29 mouse cellular contexts compared by ENCODE assay signal in the genomic region with DNA sequence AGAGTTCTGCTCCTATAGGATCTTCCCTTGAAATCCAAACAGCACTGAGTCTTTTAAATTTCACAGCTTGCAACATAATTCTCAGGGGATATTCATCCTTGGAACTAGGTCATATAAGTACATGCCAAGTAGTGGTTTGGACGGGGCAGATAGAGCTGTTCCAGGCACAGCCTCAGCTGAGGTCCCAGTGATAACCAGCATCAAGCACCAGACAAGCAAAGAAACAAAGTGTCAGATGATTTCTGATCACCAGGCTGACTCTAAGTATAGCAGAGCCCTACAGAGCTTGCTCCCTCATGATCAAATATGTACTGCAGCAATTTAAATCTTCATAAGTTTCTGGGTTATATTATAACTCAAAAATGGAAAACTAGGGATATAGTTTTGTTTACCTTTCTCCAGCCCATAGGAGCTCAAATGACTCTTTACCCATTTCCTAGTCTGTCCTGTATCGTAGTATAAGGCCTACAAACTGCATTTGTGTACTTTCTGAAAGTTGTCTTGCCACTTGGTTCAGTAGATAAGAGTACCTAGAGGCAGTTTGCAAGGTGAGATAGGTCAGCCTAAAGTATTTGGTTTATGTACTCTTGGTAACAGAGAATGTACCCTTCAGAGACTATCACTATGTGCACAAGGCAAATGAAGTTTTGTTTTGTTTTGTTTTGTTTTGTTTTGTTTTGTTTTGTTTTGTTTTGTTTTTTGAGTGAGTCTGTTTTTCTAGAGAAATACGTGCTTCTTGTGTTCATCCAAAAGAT.
DNase-seq lines count a peak whose midpoint lies in the region; ATAC-seq and TF ChIP-seq lines count a peak whose summit lies in the region.
"Had no signal": no experiment of that assay in that cellular context is flagged by ENCODE, and none has a peak within 500 bp of the region (broad histone marks: within the 10 kb centered on the region; RNA-seq: fewer than 3 reads in every experiment).

No protein-coding gene starts in this region.

- TF ChIP-seq CTCF in heart, adult 2 months (IDR thresholded peaks at IDR 0.05) = no peak

- TF ChIP-seq POLR2A in heart, adult 2 months (IDR thresholded peaks at IDR 0.05; ENCODE audit: insufficient read depth, low read depth, low read length) = no peak

- no peaks in the 10 kb centered on the region for H3K79me2 ChIP-seq in heart, adult 2 months (replicated peaks; ENCODE audit: control insufficient read depth, insufficient read depth, low read length)

- H3K9ac ChIP-seq in heart, adult 2 months (ENCODE audit: low read depth, low read length) = no peak overlapping the region
- H3K9ac ChIP-seq in heart, embryonic 11.5 days (ENCODE audit: low read depth, low read length) = no peak overlapping the region
- no peak overlapping the region for H3K9ac ChIP-seq in heart, embryonic 16.5 days (ENCODE audit: low read length)
- H3K9ac ChIP-seq in intestine, embryonic 16.5 days (ENCODE audit: low read depth, low read length) = no peak overlapping the region
- H3K9ac ChIP-seq: hindbrain, embryonic 14.5 days; kidney, embryonic 15.5 days; limb, embryonic 13.5 days; liver, embryonic 12.5 days; midbrain, embryonic 12.5 days; neural tube, embryonic 12.5 days had no signal

- peak; percentile 70; the same call in 1 of the 2 replicates for TF ChIP-seq EP300 in heart, adult 2 months (IDR thresholded peaks at IDR 0.05; ENCODE audit: insufficient read depth, low read depth, low read length)

- no peaks in the 10 kb centered on the region for H3K4me1 ChIP-seq in heart, adult 2 months (ENCODE audit: control insufficient read depth, insufficient read depth, low read length)
- no peaks in the 10 kb centered on the region for H3K4me1 ChIP-seq in heart, embryonic 11.5 days (ENCODE audit: control insufficient read depth, insufficient read depth, low read length)
- H3K4me1 ChIP-seq in heart, embryonic 16.5 days (ENCODE audit: control insufficient read depth, insufficient read depth, low read length) = 0 out of 2 replicates have a peak, but pooled peaks cover 2% of the 10 kb centered on the region
- H3K4me1 ChIP-seq in intestine, embryonic 16.5 days (ENCODE audit: control insufficient read depth, insufficient read depth, low read length) = no peaks in the 10 kb centered on the region
- H3K4me1 ChIP-seq: kidney, embryonic 15.5 days; limb, embryonic 13.5 days; liver, embryonic 12.5 days; megakaryocyte, embryonic 14.5 days; midbrain, embryonic 12.5 days; neural tube, embryonic 12.5 days had no signal

- WGBS in heart, adult 2 months = 32% methylated on average over 3 of the region's 3 CpGs
- 50% methylated on average over 3 of the region's 3 CpGs for WGBS in heart, embryonic 11.5 days (ENCODE audit: insufficient replicate concordance)
- 46% methylated on average over 3 of the region's 3 CpGs for WGBS in heart, embryonic 16.5 days
- 54% methylated on average over 3 of the region's 3 CpGs for WGBS in intestine, embryonic 16.5 days

- peak in 1 of 2 experiments; percentile 44 for DNase-seq in heart, adult 2 months
- no peak for DNase-seq in heart, postnatal 25 days (ENCODE audit: low spot score)
- no peak for DNase-seq in adrenal gland, postnatal 36 days
- DNase-seq: adrenal gland, postnatal 25 days; B cell, adult 2 months; cerebellum, adult 9-10 months; gastrocnemius, adult 2 months; kidney, adult 11 months; kidney, postnatal 25 days; lung, adult 18-20 months; lung, postnatal 4 days; right cerebral cortex, adult 18-20 months; spleen, adult 18-20 months; thymus, postnatal 25 days had no signal

- peak; percentile 73; the same call in 1 of the 2 replicates for ATAC-seq in heart, embryonic 11.5 days (replicated peaks; ENCODE audit: insufficient number of reproducible peaks, low FRiP score, low TSS enrichment)
- ATAC-seq in heart, embryonic 16.5 days (replicated peaks; ENCODE audit: extremely low read depth, insufficient read depth, low FRiP score) = peak; percentile 97
- ATAC-seq in intestine, embryonic 16.5 days = no peak
- ATAC-seq: forebrain, embryonic 16.5 days; liver, embryonic 12.5 days; lung, postnatal 0 days had no signal

- no peaks in the 10 kb centered on the region for H3K36me3 ChIP-seq in heart, adult 2 months (ENCODE audit: control insufficient read depth, insufficient read depth, low read length)
- H3K36me3 ChIP-seq in heart, embryonic 11.5 days (ENCODE audit: control insufficient read depth, insufficient read depth, low read length) = no peaks in the 10 kb centered on the region
- H3K36me3 ChIP-seq in heart, embryonic 16.5 days (ENCODE audit: control insufficient read depth, insufficient read depth) = no peaks in the 10 kb centered on the region
- no peaks in the 10 kb centered on the region for H3K36me3 ChIP-seq in intestine, embryonic 16.5 days (ENCODE audit: control insufficient read depth, insufficient read depth, low read length)
- H3K36me3 ChIP-seq: kidney, embryonic 15.5 days; limb, embryonic 13.5 days; liver, embryonic 12.5 days; midbrain, embryonic 12.5 days; neural tube, embryonic 12.5 days had no signal

- H3K4me3 ChIP-seq in heart, adult 2 months = no peak overlapping the region
- H3K4me3 ChIP-seq in heart, embryonic 11.5 days (ENCODE audit: low read depth, low read length) = no peak overlapping the region
- no peak overlapping the region for H3K4me3 ChIP-seq in heart, embryonic 16.5 days (ENCODE audit: low read length)
- H3K4me3 ChIP-seq in intestine, embryonic 16.5 days (ENCODE audit: low read length) = no peak overlapping the region
- H3K4me3 ChIP-seq: erythroblast, embryonic 14.5 days; gastrocnemius, adult 2 months; kidney, embryonic 15.5 days; layer of hippocampus, adult 2 months; limb, embryonic 13.5 days; liver, embryonic 12.5 days; megakaryocyte, embryonic 14.5 days; midbrain, embryonic 12.5 days; myocyte; neural tube, embryonic 12.5 days had no signal

- H3K27me3 ChIP-seq in heart, adult 2 months (ENCODE audit: control insufficient read depth, insufficient read depth, low read length) = no peaks in the 10 kb centered on the region
- no peaks in the 10 kb centered on the region for H3K27me3 ChIP-seq in heart, embryonic 11.5 days (ENCODE audit: control insufficient read depth, insufficient read depth, low read length)
- no peaks in the 10 kb centered on the region for H3K27me3 ChIP-seq in heart, embryonic 16.5 days (ENCODE audit: control insufficient read depth, insufficient read depth, low read length)
- H3K27me3 ChIP-seq in intestine, embryonic 16.5 days (replicated peaks; ENCODE audit: control insufficient read depth, insufficient read depth, low read length) = no peaks in the 10 kb centered on the region
- H3K27me3 ChIP-seq: kidney, embryonic 15.5 days; limb, embryonic 13.5 days; liver, embryonic 12.5 days; megakaryocyte, embryonic 14.5 days; midbrain, embryonic 12.5 days; neural tube, embryonic 12.5 days had no signal

- no peaks in the 10 kb centered on the region for H3K9me3 ChIP-seq in heart, embryonic 11.5 days (replicated peaks; ENCODE audit: control insufficient read depth, low read length)
- H3K9me3 ChIP-seq in heart, embryonic 16.5 days (replicated peaks; ENCODE audit: control insufficient read depth, low read length) = no peaks in the 10 kb centered on the region
- H3K9me3 ChIP-seq in intestine, embryonic 16.5 days (ENCODE audit: control insufficient read depth, low read length) = no peaks in the 10 kb centered on the region
- H3K9me3 ChIP-seq: kidney, embryonic 15.5 days; limb, embryonic 13.5 days; liver, embryonic 12.5 days; midbrain, embryonic 12.5 days; neural tube, embryonic 12.5 days had no signal

- H3K27ac ChIP-seq in heart, adult 2 months = peak overlapping the region; percentile 73
- peak overlapping the region; percentile 29; the same call in 1 of the 2 replicates for H3K27ac ChIP-seq in heart, embryonic 11.5 days (ENCODE audit: low read depth, low read length)
- peak overlapping the region; percentile 81 for H3K27ac ChIP-seq in heart, embryonic 16.5 days (ENCODE audit: low read length)
- H3K27ac ChIP-seq in intestine, embryonic 16.5 days (ENCODE audit: low read length) = no peak overlapping the region
- H3K27ac ChIP-seq: gastrocnemius, adult 2 months; hindbrain, embryonic 14.5 days; kidney, embryonic 15.5 days; layer of hippocampus, adult 2 months; limb, embryonic 13.5 days; liver, embryonic 12.5 days; midbrain, embryonic 12.5 days; neural tube, embryonic 12.5 days had no signal

- intact Hi-C loops in heart, adult 2 months (cut with DNase I) = loop anchor here (2.0 to 10.0 kb wide), 3 partner anchors 59 to 267 kb away; no protein-coding TSS in a partner anchor
- intact Hi-C loops in heart, postnatal 25 days (cut with DNase I) = no loop called here

- H3K4me2 ChIP-seq in heart, embryonic 11.5 days = no peak overlapping the region; the same call in 1 of the 2 replicates
- no peak overlapping the region for H3K4me2 ChIP-seq in heart, embryonic 16.5 days (ENCODE audit: low read depth, low read length)
- H3K4me2 ChIP-seq in intestine, embryonic 16.5 days (ENCODE audit: low read depth, low read length) = no peak overlapping the region
- H3K4me2 ChIP-seq: hindbrain, embryonic 14.5 days; kidney, embryonic 15.5 days; limb, embryonic 13.5 days; liver, embryonic 12.5 days; midbrain, embryonic 12.5 days; neural tube, embryonic 12.5 days had no signal
